Mouse (Mus musculus): Measurements from ENCODE around the gene Ero1l. TPM values are rescaled to one million over a fixed set of nuclear protein-coding genes. Genes with fewer than 3 reads are reported as not detected.
A peak's percentile ranks its signal among the peaks of the same experiment; 100 is the strongest.

Ero1l gene
- 10 to 100 TPM; 34.2 to 47.1 (median 40.2) TPM for total RNA-seq (2022)

DNA sequence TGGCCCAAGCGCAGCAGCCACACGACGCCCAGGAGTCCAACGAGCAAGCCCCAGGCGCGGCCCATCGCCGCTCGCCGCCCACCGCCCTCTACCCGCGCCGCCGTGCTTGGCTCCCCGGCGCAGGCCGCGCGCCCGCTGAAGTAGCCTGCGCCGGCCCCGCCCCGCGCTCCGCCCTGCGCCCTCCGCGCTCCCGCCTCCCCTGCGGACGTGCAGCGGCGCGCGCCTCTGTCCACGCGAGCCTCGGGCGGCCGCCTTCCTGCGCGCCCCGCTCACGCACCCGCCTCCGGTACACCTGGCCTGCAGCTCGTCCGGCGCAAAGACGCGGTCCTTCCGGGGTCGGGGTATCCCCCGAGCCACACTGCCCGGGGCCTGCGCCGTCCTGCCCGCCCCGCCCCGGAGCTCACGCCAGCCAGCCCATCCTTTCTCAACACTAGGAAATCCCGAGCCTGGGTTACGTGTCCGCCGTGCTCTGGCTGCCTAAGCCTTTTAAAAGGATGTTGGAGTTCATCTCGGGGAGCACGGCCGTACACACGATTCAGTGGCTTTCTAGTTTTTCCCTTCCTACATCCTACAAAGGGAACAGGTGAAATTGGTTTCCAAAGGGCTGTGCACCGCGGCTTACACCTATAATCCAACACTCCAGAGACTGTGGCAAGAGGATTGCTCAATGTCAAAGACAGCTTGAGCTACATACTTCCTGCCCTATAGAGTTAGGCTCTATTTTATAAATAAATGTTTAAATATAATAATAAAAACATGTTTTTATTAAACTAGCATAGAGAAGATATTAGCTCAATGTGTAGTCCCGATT, at the start of gene Ero1l:
TSS of gene Ero1l (minus strand) at position 346 of the 811 bp plus-strand sequence.
- DNase-seq (ENCODE audit: low spot score in 2 of 2) = peak; percentile 59 to 80

GRCm38 (mm10) chr14:45365196-45365587, 46.6 kb upstream of the Ero1l start:
- no peak for DNase-seq (ENCODE audit: low spot score in 2 of 2)

DNA sequence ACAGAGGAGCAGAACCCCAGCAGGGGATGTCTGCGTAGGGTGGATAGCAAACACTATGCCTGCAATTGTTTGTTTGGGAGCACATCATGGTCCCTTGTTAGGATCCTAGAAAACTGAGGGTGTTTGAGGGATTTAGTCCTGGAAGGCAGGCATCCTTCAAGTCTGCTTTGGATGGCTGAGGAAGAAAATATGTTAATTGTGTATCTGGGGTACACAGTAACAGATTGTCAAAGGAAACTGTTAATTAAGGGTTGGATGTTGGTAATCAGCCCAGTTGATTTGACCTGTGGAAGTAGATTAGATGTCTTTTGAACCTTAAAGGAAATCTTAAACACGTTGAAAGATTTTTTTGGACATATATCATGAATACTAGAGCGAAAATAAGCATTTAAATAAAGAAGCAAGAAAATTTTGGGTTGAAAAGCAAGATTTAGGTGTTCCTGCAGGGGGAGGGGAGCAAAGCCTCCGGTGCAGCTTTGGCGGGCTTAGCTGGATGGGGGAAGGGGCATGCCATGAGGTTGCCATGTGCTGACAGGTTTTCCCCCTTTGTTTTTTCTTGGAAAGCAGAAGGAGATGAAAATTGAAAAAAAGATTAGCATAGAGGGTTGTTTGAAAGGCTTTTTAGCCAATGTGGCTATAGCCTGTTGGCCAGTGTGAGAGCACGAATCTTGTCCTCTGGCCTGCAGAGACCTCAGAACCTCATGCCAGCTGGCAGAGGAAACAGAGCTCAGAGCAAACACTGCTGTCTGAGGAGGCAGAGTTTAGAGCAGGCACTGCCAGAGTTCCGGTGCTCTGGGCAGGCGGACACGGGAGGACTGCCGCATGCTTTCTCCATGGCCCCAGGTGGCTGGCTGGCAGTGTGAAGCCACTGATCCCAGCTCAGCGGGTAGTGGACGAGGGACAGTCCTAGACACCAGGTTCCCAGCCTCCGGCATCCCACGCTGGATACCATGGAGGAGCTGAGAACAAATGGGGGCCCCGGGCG, 45.9 kb upstream of the Ero1l start:
- no peak for DNase-seq (ENCODE audit: low spot score in 2 of 2)

DNA sequence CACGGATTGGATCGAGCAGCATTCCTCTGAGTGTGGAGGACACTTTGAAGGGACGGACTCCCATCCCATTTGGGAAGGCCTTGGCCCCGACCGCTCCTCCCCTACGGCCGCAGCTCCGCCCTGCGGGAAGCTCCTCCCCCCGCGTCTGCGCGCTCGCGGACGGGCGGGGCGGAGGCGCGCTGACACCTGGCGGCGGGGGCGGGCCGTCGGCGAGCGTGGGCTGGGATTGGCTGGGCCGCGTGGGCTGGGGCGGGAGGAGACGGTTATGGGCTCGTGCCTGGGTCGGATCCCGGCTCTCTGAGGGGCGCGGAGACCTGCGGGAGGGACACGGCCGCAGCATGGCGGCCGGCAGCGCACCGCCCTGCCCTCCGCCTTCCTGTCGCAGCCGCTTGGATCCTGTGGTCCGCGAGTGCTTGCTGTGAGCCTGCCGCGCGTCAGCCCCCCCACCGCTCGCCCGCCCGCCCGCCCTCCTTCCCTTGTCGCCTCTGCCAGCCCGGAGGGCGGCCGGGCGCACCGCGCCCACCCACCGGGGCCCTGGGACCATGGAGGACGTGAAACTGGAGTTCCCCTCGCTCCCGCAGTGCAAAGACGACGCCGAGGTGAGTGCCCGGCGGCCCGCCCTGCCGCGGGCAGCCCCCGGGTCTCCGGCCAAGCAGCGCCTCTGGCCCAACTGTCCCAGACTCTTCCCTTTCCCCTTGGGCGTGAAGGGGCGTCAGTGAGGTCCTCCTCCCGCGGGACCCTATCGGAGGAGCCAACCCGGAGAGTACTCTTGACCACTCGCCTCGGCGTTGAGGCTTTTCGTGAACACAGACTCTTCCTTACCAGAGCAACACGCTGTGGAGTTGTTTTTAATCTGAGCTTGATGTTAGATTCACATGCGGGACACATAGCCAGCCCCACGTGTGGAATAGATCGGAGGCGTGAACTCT, 32.6 kb upstream of the Ero1l start, which contains the start of gene Styx:
TSS of gene Styx (plus strand) at position 163 of the 929 bp plus-strand sequence.
- DNase-seq (ENCODE audit: low spot score in 2 of 2) = peak; percentile 85 to 90

DNA sequence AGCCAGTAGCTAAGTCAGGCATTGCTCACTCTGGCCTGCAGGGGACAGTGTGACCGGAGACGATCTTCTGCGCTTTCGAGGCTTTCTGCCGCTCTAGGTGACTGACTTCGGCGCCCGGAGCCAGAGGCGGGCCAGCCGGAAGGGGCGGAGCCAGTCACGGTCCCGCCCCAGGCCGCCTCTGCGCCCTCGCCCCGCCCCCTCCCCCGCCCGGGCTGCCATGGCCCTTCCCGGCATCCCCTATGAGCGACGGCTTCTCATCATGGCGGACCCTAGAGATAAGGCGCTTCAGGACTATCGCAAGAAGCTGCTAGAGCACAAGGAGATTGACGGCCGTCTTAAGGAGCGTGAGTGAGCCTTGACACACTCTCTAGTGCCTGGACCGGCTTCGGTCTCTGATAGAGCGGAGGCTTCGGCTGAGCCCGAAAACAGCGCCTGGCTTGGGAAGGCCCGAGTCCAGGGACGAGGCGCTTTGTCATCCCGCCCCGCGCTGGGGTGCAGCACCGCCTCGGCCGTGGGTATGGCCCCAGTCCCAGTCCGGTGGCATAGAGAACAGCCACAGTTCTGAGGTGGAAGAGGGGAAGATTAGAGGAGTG, 11.1 kb upstream of the Ero1l start, which contains the start of gene Psmc6:
TSS of gene Psmc6 (plus strand) at position 200 of the 593 bp plus-strand sequence.
- DNase-seq (ENCODE audit: low spot score in 2 of 2) = peak; percentile 85 to 90

GRCm38 (mm10) chr14:45329018-45329588, 10.5 kb upstream of the Ero1l start:
- no peak for DNase-seq (ENCODE audit: low spot score in 2 of 2)

DNA sequence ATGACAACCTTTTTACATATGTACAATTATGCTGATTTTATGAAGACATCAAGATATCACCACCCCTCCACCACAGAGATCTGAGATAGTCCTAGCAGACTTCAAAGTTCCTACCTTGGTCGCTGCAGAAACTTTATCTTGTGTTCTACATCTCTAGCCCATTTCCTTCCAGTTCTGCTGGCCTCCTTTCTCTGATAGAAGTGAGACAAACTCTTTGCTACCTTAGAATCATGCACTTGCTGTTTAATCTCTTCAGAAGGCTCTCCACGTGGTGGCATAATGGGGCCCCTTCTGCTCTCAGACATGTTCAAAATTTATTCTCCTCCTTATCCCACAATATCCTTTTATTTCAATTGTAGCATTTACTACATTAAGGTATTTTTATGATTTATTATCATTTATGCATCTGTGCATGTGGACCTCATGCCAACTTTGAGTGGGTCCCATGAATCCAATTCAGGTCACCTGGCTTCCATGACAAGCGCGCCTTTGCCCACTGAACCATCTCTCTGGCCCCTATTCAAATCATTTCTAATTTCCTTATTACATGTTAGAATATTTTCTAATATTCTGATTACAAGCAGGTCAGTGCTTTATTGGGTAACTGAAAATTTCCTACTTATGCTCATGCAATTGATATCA, 9.6 kb upstream of the Ero1l start:
- DNase-seq (ENCODE audit: low spot score in 2 of 2) = no peak

DNA sequence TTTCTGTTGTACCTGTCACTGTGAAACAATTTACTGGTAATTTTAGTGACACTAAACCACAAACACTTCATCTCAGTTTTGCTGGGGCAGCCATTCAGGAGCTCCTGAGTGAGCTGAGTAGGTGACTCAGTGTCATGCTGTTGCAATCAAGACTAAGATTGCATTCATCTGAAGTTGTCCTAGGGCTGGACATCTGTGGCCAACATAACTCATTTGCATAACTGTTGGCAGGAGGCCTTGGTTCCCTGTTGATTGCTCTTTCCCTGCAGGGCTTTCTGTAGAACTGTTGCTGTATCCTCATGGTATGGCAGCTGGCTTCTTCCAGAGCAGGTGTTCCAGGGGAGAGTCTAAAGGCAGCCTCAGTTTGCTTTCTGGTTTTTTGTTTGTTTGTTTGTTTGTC, 6.9 kb upstream of the Ero1l start:
- peak in 1 of 2 experiments; percentile 19 for DNase-seq (ENCODE audit: low spot score in 2 of 2)

- DNase-seq (ENCODE audit: low spot score in 2 of 2) = no peak
Measured at GRCm38 (mm10) chr14:45323320-45323719, 4.7 kb upstream of the Ero1l start.

- no peak for DNase-seq (ENCODE audit: low spot score in 2 of 2)
Measured at GRCm38 (mm10) chr14:45322450-45322849, 3.9 kb upstream of the Ero1l start.

DNA sequence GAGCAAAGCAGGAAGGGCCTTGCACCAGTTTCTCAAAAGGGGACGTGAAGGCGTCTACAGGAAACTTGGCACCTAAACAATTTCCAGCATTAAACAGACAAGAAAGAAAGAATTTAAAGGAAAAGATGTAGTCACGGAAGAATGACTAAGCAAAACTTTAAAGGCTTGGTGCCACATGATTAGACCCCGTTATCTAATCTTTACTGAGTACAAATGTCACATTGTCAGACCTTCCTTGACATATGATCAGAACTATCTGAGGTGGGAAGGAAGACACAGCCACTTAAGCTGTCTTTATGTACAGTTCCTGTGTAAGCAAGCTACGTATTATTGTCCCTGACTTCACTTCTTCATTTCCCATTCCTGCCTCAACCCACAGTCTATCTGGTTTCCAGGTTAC, 3.1 kb upstream of the Ero1l start:
- DNase-seq (ENCODE audit: low spot score in 2 of 2) = no peak

DNA sequence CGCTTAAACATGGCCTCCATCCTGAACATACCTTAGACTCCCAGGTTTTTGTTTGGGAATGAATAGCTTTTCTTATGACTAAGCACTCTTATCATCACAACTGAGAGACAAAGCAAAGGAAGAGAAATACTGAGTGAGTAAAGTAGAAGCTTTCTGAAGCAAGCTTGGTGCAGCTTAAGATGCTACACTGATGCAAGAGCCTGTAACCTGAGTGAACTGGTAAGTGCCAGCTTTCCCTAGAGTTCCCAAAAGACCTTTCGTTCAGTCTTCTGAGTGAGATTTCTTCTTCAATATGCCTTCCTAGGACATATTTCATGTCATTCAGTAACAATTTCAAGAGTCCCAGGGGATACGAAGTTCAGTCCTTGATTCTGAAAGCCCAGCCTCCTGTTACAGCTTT, 2.5 kb upstream of the Ero1l start:
- DNase-seq (ENCODE audit: low spot score in 2 of 2) = no peak

DNA sequence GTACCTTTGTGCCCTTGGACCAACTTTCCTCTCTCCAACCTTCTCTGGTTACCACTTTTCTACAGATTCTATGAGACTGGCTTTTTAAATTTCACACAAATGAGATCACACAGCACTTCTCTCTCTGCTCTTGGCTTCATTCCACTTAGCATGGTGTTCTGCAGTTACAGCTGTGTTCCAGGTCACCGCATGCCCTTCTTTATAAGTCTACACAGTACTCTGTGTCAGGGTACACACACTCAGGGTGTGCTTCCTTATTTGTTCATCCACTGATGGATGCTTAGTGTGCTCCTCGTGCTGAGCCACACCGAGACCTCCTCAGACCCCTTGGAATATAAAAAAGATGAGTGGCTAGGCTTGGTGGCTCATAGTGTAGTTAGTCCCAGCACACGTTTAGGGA, 1.5 kb upstream of the Ero1l start:
- DNase-seq (ENCODE audit: low spot score in 2 of 2) = no peak

DNA sequence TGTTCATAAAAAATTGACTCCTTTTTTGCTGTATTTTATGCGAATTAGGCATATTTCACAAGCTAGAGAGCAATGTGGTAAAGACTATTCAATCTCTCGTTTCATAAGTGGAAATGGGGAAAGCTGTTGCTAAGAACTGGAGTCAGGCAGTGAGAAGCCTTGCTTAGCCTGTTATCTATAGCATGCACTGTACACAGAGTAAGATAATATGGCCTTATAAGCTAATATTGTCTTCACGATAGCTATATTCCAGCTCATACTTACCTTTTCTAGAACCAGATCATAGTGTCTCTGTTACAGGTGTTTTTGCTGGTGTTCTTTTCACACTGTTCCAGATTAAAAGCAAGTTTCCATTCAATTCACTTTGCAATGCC, 653 bp upstream of the Ero1l start:
- DNase-seq (ENCODE audit: low spot score in 2 of 2) = no peak

DNA sequence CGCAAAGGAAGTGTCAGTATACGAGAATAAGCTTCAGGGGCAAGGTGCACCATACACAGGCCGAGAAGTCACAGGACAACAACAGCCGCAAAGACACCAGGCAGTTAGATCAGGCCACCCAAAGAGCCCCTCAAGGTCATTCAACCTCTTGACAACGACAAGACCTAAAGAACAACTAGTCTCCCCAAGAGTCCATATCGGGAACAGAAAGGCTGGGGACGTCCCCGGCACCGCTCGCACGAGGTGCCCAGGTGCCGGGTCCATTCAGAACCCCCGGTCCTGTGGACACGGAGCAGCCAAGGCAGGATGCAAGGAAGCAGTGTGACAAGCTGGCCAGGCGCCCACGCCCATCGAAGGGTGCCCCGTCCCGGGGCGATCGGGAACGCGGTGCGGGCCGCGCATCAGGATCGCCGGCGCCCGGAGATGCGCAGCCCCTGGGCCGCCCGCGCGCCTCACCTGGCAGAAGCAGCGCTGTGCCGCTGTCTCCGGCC, 605 bp downstream of the Ero1l start:
- DNase-seq (ENCODE audit: low spot score in 2 of 2) = no peak

DNA sequence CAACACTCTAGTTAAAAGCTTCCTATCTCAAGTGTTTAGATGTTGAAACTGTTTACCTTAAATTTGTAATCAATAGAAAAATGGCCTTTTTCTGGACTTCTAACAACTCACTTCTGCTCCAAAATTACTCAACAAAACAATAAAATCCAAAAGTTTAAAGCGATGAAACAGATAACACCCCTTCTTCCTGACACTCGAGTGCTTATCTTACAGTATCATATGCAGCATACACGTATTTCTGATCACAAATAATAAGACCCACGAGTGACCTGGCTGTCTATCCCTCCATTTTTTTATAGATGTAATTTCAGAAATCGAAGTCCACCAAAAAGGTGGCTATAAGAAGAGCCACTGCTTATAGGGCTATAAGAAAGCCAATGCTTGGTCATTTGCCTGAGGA, 1.6 kb downstream of the Ero1l start:
- DNase-seq (ENCODE audit: low spot score in 2 of 2) = no peak

GRCm38 (mm10) chr14:45310101-45310500, 8.5 kb downstream of the Ero1l start:
- DNase-seq (ENCODE audit: low spot score in 2 of 2) = no peak

DNA sequence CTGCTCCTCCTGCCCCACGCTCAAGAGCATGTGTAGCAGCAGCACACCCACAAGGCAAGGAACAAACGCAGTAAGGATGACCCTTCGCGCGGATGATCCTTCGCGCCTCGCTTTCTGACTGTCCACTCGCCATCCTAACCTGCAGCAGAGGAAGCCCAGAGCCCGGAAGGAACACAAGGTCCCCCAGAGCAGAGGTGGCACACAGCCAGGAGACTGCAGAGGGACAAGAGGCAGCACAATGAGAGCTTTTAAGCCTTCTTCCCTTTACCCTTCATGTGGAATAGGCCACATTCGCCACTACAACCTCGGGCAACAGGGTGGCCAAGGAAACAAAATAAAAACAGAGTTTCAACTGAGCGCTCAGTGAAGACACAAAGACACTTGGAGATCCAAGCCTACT, 8.9 kb downstream of the Ero1l start:
- no peak for DNase-seq (ENCODE audit: low spot score in 2 of 2)

DNA sequence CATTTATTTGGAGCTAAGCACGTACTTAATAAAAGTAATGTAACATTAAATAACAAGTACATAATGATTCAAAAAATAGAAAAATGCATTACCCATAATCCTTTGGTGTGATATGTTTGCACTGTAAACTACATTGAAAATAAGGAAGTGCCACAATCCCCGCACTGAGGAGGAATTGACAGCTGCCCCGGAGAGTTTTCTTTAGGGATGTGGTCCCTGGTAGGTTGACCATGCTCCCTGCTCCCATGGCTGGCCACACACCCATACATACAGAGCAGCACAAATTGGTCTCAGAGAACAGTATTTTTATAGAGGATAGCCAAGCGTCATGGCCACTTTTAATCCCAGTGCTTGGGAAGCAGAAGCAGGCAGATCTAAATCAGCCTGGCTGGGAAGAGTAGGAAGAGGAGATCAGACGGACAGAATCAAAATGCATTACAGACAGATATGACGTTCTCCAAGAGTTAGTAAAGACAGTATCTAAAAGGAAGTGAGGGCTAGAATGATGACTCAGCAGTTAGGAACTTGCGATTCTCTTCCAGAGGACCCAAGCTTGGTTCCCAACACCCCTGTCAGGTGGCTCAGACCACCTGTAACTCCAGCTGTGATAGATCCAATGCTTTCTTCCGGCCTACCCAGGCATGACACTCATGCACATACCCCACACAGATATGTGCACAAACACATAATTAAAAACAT, 10.8 kb downstream of the Ero1l start:
- no peak for DNase-seq (ENCODE audit: low spot score in 2 of 2)

Data from layer of hippocampus, adult 8-10 months (tissue).